Mouse (Mus musculus) macrophage (primary cell): ENCODE results near the gene Tmem220. TPM values are rescaled to one million over a fixed set of nuclear protein-coding genes. Genes with fewer than 3 reads are reported as not detected.
"Not testable (repeated sequence)": the region's sequence is repeated elsewhere in the genome, so short reads cannot be mapped to it uniquely, and the experiment has no call there.

Experiments
- H3K27ac ChIP-seq: fragments of 350-480 bp; formaldehyde crosslinking; 2 replicates; pipeline ENCODE4 v1.9.0; 2021
- H3K36me3 ChIP-seq: fragments of 350-480 bp; formaldehyde crosslinking; 2 replicates; pipeline ENCODE4 v1.9.0; 2021; ENCODE audit errors: inconsistent target
- H3K4me3 ChIP-seq: fragments of 350-480 bp; formaldehyde crosslinking; 2 replicates; pipeline ENCODE4 v1.9.0; 2021; ENCODE audit errors: inconsistent target
- H3K79me2 ChIP-seq: fragments of 350-480 bp; formaldehyde crosslinking; 2 replicates; pipeline ENCODE4 v1.9.0; 2021; ENCODE audit errors: inconsistent target
- WGBS: methylation state at CpG from one replicate; pipeline ENCODE4 v1.1.7; 2026; ENCODE audit warnings: inconsistent platforms; ENCODE audit not compliant: missing documents; 5-methylcytosine and 5-hydroxymethylcytosine counted together
- polyA plus RNA-seq: library from polyadenylated mRNA; stranded (reverse); fragments of 250-400 nt; gene quantifications from 3 replicates; pipeline ENCODE4 v1.2.4, GENCODE M21; 2018; ENCODE audit warnings: inconsistent platforms

Tmem220 gene
- polyA plus RNA-seq, 1 experiment from 2014 or later = 13.2 TPM

- Histone ChIP-seq H3K4me3 (no peak overlapping the region), H3K36me3 (no peaks in the 10 kb centered on the region), H3K27ac (no peak overlapping the region), H3K79me2 (no peaks in the 10 kb centered on the region)
- WGBS = 85% methylated on average over 1 of the region's 1 CpGs
These were observed 23.2 kb upstream of the Tmem220 start for GRCm38 (mm10) chr11:67001717-67002116.

- 15% methylated on average over 2 of the region's 2 CpGs for WGBS
- Histone ChIP-seq H3K4me3 (no peak overlapping the region), H3K79me2 (no peaks in the 10 kb centered on the region), H3K27ac (no peak overlapping the region), H3K36me3 (no peaks in the 10 kb centered on the region)
These were observed 22.0 kb upstream of the Tmem220 start for GRCm38 (mm10) chr11:67002911-67003310.

DNA sequence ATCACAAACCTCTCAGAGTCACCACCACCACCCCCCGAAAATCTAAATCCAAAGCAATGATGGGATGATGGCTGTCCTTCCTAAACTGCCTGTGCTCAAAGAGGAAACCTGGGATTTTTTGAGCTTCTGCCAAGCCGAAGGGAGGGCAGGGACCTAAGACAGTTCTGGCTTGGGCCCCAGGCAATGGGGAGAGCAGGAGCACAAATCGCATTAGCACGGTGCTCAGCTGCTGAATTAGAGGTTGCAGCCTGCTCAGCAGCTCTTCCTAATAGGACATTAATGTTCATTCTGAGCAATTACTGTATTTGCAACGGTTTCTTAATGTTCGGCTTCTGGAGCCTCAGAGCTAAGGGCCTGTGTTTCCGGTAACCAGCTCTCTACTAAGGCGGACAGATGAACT lies 17.0 kb upstream of the Tmem220 start:
- no peak overlapping the region for H3K4me3 ChIP-seq
- no peaks in the 10 kb centered on the region for H3K79me2 ChIP-seq
- no peaks in the 10 kb centered on the region for H3K36me3 ChIP-seq
- no peak overlapping the region for H3K27ac ChIP-seq
- 90% methylated on average over 8 of the region's 8 CpGs for WGBS

GRCm38 (mm10) chr11:67008528-67008927 lies 16.4 kb upstream of the Tmem220 start:
- no peak overlapping the region for H3K4me3 ChIP-seq
- H3K36me3 ChIP-seq = no peaks in the 10 kb centered on the region
- no peaks in the 10 kb centered on the region for H3K79me2 ChIP-seq
- 95% methylated on average over 4 of the region's 4 CpGs for WGBS
- no peak overlapping the region for H3K27ac ChIP-seq

DNA sequence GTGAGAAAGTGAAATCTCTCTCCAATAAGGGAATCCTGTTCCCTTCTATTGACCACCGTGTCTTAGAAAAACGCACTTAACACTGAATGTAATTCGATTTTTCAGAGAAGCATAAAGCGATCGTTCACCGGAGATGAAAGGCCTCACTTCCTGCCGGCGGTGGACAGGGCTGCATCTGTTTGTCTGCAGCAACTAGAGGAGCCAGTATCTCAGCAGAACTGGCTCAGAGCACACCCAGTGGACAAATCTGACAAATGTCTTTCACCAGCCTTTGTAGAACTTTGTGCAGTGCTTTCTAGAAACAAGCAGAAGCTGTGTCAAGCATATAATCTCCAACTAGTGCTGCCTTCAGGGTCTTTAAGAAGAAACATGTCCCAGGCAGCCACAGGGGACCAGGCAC lies 14.5 kb upstream of the Tmem220 start:
- no peak overlapping the region for H3K4me3 ChIP-seq
- H3K79me2 ChIP-seq = no peaks in the 10 kb centered on the region
- H3K36me3 ChIP-seq = no peaks in the 10 kb centered on the region
- WGBS = 4% methylated on average over 8 of the region's 8 CpGs
- H3K27ac ChIP-seq = no peak overlapping the region

DNA sequence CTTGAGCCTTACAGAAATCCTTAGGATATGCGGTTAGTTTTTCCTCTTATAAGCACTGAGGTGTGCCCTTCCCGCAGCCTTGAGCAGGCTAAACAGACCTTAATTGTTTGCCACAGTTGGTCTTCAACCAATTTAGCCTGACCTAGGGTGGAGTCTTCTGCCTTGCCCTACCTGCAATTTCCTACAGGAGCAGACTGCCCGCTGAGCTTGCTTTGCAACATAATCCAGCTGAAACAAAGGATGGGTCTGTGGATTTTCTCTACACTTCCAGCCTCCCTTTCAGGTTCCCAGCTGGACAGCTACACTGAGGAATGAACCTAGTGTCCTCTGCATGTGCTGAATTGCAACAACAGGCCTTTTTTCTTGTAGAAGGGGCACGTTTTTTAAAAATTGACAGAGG lies 13.3 kb upstream of the Tmem220 start:
- no peaks in the 10 kb centered on the region for H3K79me2 ChIP-seq
- no peak overlapping the region for H3K27ac ChIP-seq
- no peak overlapping the region for H3K4me3 ChIP-seq
- 64% methylated on average over 4 of the region's 4 CpGs for WGBS
- H3K36me3 ChIP-seq = no peaks in the 10 kb centered on the region

- Histone ChIP-seq H3K27ac (no peak overlapping the region), H3K4me3 (no peak overlapping the region), H3K79me2 (no peaks in the 10 kb centered on the region), H3K36me3 (no peaks in the 10 kb centered on the region)
- 11% methylated on average over 11 of the region's 12 CpGs for WGBS
These were observed 7.0 kb upstream of the Tmem220 start for GRCm38 (mm10) chr11:67017801-67018591.

DNA sequence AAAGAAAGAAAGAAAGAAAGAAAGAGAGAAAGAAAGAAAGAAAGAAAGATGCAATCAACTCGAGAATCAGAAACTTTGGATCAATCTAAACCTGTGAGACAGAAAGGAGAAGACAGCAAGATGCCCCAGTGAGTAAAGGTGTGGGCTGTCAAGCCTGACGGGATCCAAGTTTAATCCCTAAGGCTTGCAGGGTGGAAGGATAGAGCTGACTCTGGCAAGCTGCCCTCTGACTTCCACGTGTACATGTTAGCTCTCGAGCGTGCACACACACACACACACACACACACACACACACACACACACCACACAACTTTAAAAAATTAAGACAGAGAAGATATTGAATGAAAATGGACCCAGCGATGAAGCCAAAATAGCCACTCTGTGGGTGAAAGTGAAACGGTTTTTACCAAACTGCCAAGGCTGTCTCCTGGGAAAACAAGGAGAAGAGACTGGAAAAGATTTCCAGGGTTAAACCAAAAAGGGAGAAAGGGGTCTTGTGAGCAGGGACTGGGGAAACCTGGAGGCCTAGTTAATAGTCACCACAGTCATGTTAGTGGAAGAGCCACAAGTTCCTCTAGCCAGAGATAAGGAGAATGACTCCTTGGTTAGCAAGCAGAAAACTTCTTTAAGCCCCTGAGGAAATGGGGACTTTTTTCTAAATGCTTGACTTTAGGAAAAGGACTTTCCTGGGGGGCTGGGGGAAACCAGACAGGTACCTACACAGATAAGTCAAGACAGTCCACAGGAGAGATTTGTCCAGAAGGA lies 5.1 kb upstream of the Tmem220 start:
- H3K79me2 ChIP-seq = no peaks in the 10 kb centered on the region
- H3K4me3 ChIP-seq = no peak overlapping the region
- 70% methylated on average over 7 of the region's 7 CpGs for WGBS
- no peak overlapping the region for H3K27ac ChIP-seq
- H3K36me3 ChIP-seq = no peaks in the 10 kb centered on the region

DNA sequence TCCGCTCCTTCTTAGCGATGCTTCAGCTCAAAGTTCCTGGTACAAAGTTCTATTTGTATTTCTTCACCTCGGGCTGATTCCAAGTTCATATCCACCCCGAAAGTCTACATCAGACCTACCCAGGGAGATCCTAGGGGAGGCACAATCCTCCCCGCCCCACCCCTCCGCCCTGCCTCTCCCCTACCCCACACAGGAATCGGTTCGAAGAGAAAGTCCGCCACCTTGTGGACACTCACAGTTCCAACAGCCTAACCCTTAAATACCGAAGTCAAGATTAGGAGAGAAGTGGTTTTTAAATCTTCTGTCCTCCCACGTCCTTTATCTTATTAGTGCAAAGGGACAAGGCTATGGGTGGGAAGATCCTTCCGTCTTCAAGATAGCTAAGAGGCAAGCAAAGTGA lies 4.0 kb upstream of the Tmem220 start:
- Histone ChIP-seq H3K79me2 (no peaks in the 10 kb centered on the region), H3K27ac (no peak overlapping the region), H3K4me3 (no peak overlapping the region), H3K36me3 (no peaks in the 10 kb centered on the region)
- WGBS = 9% methylated on average over 12 of the region's 12 CpGs

GRCm38 (mm10) chr11:67022354-67023115 lies 2.4 kb upstream of the Tmem220 start:
- Histone ChIP-seq H3K36me3 (no peaks in the 10 kb centered on the region), H3K27ac (no peak overlapping the region), H3K79me2 (no peaks in the 10 kb centered on the region), H3K4me3 (no peak overlapping the region)
- WGBS = 85% methylated on average over 13 of the region's 13 CpGs

DNA sequence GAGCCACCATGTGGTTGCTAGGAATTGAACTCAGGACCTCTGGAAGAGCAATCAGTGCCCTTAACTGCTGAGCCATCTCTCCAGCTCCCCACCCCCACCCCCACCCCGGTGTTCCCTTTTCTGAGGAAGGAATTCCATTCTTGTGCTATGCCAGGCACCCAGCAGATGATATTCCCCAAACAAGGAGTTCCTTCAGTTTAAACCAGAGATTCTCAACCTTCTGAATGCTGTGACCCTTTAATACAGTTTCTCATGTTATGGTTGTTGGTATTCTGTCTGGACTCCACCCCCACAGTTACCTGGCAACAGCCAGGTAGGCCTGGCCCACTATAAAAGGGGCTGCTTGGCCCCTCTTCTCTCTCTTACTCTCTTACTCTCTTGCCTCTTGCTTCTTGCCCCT lies 1.8 kb upstream of the Tmem220 start:
- WGBS = 45% methylated on average over 1 of the region's 1 CpGs
- H3K27ac ChIP-seq, H3K36me3 ChIP-seq, H3K4me3 ChIP-seq, H3K79me2 ChIP-seq: not testable (repeated sequence)

DNA sequence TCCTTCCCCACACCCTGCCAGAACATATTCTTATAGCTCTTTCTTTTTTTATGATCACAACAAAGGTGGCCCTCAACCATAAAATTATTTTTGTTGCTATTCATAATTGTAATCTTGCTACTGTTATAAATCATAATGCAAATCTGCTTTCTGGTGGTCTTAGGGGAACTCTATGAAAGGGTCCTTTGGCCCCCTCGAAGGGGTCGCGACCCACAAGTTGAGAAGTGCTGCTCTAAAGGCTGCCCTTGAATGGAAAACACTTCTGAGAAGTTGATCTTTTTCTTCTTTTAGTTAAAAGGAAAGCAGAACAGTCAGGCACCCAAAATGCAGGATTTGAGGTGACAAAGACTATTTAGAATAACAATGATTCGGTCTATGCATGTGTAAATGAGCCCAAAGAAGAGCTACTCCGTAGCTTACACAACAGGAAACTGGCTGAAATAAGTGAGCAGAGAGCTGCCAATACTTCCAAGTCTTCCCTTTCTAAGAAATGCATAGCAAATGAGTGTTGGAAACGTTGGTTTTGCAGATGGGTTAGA lies 1.1 kb upstream of the Tmem220 start:
- Histone ChIP-seq H3K27ac (no peak overlapping the region), H3K4me3 (no peak overlapping the region), H3K36me3 (no peaks in the 10 kb centered on the region), H3K79me2 (no peaks in the 10 kb centered on the region)
- 56% methylated on average over 5 of the region's 6 CpGs for WGBS

GRCm38 (mm10) chr11:67030904-67031602 lies 6.1 kb downstream of the Tmem220 start:
- no peaks in the 10 kb centered on the region for H3K79me2 ChIP-seq
- no peaks in the 10 kb centered on the region for H3K36me3 ChIP-seq
- WGBS = 55% methylated on average over 16 of the region's 16 CpGs
- H3K27ac ChIP-seq = no peak overlapping the region
- H3K4me3 ChIP-seq = no peak overlapping the region

DNA sequence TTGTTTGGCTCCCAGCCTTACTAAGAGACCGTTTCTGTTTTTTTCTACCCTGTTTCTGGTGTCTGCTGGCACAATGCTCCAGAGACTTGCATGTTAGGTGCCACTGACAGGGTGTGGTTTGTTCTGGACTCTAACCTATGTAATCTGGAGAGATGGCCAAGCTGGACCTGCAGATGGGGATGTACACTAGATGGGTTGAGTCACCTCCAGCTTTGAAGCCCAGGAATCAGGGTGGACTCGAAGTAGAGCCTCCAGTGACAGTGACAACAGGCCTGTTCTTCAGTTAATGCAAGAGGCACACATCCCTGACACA lies 6.6 kb downstream of the Tmem220 start:
- Histone ChIP-seq H3K79me2 (no peaks in the 10 kb centered on the region), H3K4me3 (no peak overlapping the region), H3K27ac (no peak overlapping the region), H3K36me3 (no peaks in the 10 kb centered on the region)
- 64% methylated on average over 2 of the region's 2 CpGs for WGBS
